Mouse (Mus musculus) C2C12 (cell line): Measurements from ENCODE around the gene Ptprm.

Source experiments
- CTCF ChIP-seq: IDR thresholded peaks from one replicate; pipeline ENCODE4 v1.5.1; 2011; ENCODE audit not compliant: control insufficient read depth, insufficient read depth, insufficient read length
- USF1 ChIP-seq: IDR thresholded peaks from one replicate; pipeline ENCODE4 v1.6.1; 2011; ENCODE audit warnings: low read depth, mild to moderate bottlenecking, control low read depth, moderate library complexity

- TF ChIP-seq USF1 (no peak), CTCF (no peak)
These were observed 202.0 kb downstream of the Ptprm start for GRCm38 (mm10) chr17:67152218-67152617.
